Mouse (Mus musculus) neural tube, embryonic 13.5 days (tissue): ENCODE results near the gene Ccdc50. TPM values are rescaled to one million over a fixed set of nuclear protein-coding genes. Genes with fewer than 3 reads are reported as not detected.

ENCODE experiments used
- ATAC-seq: fragments of 200-750 bp; cut with Nextera tagmentation; 2 replicates; pipeline ENCODE4 v1.8.0; 2017; ENCODE audit warnings: low read depth, mild to moderate bottlenecking, moderate TSS enrichment, moderate library complexity
- H3K27ac ChIP-seq: fragments of 300-500 bp; sonication (generic); replicated peaks from 2 replicates; pipeline ENCODE4 v1.5.1; 2015; ENCODE audit warnings: moderate library complexity, mild to moderate bottlenecking, inconsistent platforms
- H3K27me3 ChIP-seq: fragments of 300-500 bp; sonication (generic); 2 replicates; pipeline ENCODE4 v1.6.1; 2015; ENCODE audit warnings: mild to moderate bottlenecking, inconsistent platforms
- H3K36me3 ChIP-seq: fragments of 300-500 bp; sonication (generic); 2 replicates; pipeline ENCODE4 v1.6.1; 2015; ENCODE audit warnings: mild to moderate bottlenecking, inconsistent platforms
- H3K4me1 ChIP-seq: fragments of 300-500 bp; sonication (generic); replicated peaks from 2 replicates; pipeline ENCODE4 v1.6.1; 2015; ENCODE audit warnings: inconsistent platforms
- H3K4me2 ChIP-seq: fragments of 300-500 bp; sonication (generic); 2 replicates; pipeline ENCODE4 v1.6.1; 2015; ENCODE audit warnings: inconsistent platforms, mild to moderate bottlenecking, moderate library complexity
- H3K4me3 ChIP-seq: fragments of 300-500 bp; sonication (generic); 2 replicates; pipeline ENCODE4 v1.5.1; 2015; ENCODE audit warnings: mild to moderate bottlenecking, inconsistent platforms
- H3K9ac ChIP-seq: fragments of 300-500 bp; sonication (generic); 2 replicates; pipeline ENCODE4 v1.6.1; 2015; ENCODE audit warnings: moderate library complexity, mild to moderate bottlenecking, inconsistent platforms
- H3K9me3 ChIP-seq: fragments of 300-500 bp; sonication (generic); 2 replicates; pipeline ENCODE4 v1.6.1; 2016; ENCODE audit warnings: inconsistent platforms
- WGBS: fragments of 180-500 bp; shearing (Covaris S2); methylation state at CpG from one replicate; pipeline ENCODE4 v1.1.7; 2015; 5-methylcytosine and 5-hydroxymethylcytosine counted together
- polyA plus RNA-seq: library from polyadenylated mRNA; unstranded; fragments of >200 nt; fragmentation: Nextera tagmentation; extraction: Ambion mirVana; gene quantifications from 2 replicates; pipeline ENCODE4 v1.2.1, GENCODE M21; 2015

The Ccdc50 gene
- polyA plus RNA-seq = 43.7 and 47.5 TPM in 2 replicates

DNA sequence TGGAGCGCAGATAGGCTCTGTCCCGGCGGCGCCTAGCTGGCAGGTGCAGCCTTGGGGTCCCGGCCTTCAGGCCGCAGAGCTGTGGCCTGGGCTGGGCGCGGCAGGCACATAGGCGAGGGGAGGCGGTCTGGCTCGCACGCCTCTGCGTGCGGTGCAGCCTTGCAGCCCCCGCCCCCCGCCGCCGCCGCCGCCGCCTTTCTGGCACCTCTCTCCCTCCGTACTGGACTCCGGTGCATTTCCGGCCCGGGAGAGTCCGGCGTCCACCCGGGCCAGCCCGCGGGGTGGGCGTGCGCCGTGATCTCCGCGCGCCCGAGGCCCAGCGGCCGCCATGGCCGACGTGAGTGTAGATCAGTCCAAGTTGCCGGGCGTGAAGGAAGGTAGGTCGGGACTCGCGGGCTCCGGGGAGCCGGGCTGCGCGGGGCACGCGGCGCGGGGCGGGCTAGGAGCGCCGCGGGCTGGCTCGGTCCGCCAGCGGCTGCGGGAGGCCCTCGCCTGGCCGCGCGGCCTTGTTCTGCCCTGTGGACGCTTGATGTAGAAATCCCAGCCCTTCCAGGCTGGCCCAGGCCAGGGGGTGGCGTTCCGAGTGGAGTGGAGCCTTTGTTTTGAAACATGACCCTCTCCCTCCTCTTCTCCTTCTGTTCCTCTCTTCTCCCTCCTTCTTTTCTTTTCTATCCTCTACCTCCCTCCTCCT lies at the start of gene Ccdc50:
TSS of gene Ccdc50 (plus strand) at position 109 of the 691 bp plus-strand sequence.
- under 1% methylated on average over 67 of the region's 69 CpGs for WGBS
- peak within 1 kb of the TSS; percentile 69 for H3K4me2 ChIP-seq
- peak within 1 kb of the TSS; percentile 71 for H3K4me3 ChIP-seq
- ATAC-seq = peak; percentile 97
- peak within 1 kb of the TSS; percentile 98 for H3K27ac ChIP-seq
- no peaks in the 10 kb centered on the region for H3K36me3 ChIP-seq
- no peaks in the 10 kb centered on the region for H3K27me3 ChIP-seq
- H3K4me1 ChIP-seq = peaks cover 41% of the 10 kb centered on the region
- no peaks in the 10 kb centered on the region for H3K9me3 ChIP-seq
- peak within 1 kb of the TSS; percentile 98 for H3K9ac ChIP-seq

DNA sequence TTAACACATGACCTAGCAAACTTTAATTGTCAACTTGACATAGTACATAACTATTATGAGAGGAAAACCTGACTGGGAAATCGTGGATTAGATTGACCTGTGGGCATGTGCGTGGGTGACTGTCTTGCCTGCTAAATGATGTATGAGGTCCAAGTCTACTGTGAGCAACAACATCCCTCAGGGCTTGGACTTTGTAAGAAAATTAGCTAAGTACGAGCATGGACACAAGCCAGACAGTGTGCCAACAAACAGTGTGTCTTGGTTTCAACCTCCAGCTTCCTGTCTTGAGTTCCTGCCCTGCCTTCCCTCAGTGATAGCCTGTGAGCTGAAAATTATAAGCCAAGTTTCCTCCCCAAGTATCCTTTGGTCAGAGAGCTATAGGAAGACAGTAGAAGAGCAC lies 41.1 kb upstream of the Ccdc50 start:
- no peaks in the 10 kb centered on the region for H3K9me3 ChIP-seq
- H3K4me1 ChIP-seq = no peaks in the 10 kb centered on the region
- no peak overlapping the region for H3K4me3 ChIP-seq
- H3K27me3 ChIP-seq = no peaks in the 10 kb centered on the region
- no peaks in the 10 kb centered on the region for H3K36me3 ChIP-seq
- no peak overlapping the region for H3K9ac ChIP-seq
- 72% methylated on average over 3 of the region's 3 CpGs for WGBS
- H3K4me2 ChIP-seq = no peak overlapping the region
- ATAC-seq = no peak
- H3K27ac ChIP-seq = no peak overlapping the region

DNA sequence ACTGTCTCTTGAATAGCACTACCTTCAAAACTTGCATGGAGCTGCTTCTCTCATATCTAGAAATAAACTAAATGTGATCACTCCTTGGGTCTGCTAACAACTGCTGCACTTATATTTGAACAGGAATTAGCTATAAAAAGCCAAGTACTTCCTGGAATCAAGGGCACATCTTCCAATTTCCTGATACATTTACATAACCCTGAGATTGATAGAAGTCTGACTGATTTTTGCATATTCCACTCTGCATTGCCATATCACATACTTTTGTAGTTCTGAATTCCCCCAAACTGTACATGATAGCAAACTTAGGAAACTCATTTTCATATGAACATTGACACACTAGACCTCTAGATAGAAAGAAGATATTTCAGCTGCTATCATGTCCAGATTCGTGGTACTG lies 40.3 kb upstream of the Ccdc50 start:
- Histone ChIP-seq H3K4me2 (no peak overlapping the region), H3K36me3 (no peaks in the 10 kb centered on the region), H3K9ac (no peak overlapping the region), H3K4me3 (no peak overlapping the region), H3K4me1 (no peaks in the 10 kb centered on the region), H3K27ac (no peak overlapping the region), H3K9me3 (no peaks in the 10 kb centered on the region), H3K27me3 (no peaks in the 10 kb centered on the region)
- WGBS = 76% methylated on average over 1 of the region's 1 CpGs
- ATAC-seq = no peak

DNA sequence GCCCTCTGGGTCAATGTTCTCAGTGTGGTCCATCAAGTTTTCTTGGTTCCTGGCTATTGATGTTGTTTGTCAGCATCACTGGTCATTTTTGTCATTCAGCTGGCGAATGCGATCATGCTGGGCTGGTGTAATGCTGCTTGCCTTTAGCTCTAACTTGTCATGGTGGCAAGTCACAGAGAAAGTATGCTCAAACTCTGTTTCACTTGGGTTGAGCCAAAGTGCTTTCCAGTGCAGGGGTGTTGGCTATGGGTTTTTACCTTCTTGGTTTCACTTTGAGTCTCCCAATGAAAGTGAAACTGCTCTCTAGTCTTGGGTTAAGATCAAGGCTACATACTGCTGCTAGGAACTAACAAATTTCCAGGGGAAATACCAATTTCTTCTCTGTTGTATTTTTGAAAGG lies 39.4 kb upstream of the Ccdc50 start:
- ATAC-seq = no peak
- Histone ChIP-seq H3K9me3 (no peaks in the 10 kb centered on the region), H3K27ac (no peak overlapping the region), H3K36me3 (no peaks in the 10 kb centered on the region), H3K27me3 (no peaks in the 10 kb centered on the region), H3K4me1 (no peaks in the 10 kb centered on the region), H3K4me3 (no peak overlapping the region), H3K4me2 (no peak overlapping the region), H3K9ac (no peak overlapping the region)
- WGBS = 97% methylated on average over 2 of the region's 2 CpGs

DNA sequence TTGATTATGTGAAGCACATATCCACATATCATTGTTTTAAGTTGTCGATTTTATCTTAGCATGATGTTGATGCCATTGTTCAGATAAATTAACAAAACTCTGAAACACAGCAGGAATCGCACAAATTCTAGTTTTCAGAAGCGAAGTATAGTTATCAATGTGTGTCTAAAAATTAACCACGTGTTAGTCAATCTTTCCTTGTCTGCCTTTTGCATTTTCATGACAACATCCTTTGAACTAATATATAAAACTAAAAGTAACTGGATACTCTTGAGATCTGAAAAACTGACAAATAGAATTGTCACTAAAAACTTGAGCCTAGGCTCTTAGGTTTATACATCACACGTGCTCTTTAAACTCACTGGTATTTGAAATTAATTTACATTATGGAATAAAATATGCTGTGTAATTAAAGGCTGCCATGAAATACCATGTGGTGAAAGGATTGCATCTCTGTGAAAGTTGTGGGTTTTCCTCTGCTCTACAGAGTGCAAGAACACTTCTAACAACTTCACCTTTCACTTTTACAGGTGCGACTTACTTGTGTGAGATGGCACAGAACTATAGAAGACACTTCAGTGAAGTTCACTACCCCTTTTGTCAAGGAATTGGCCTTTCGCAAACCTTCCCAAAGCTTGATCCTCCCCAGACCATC lies 38.7 kb upstream of the Ccdc50 start:
- WGBS = 91% methylated on average over 7 of the region's 7 CpGs
- no peak for ATAC-seq

DNA sequence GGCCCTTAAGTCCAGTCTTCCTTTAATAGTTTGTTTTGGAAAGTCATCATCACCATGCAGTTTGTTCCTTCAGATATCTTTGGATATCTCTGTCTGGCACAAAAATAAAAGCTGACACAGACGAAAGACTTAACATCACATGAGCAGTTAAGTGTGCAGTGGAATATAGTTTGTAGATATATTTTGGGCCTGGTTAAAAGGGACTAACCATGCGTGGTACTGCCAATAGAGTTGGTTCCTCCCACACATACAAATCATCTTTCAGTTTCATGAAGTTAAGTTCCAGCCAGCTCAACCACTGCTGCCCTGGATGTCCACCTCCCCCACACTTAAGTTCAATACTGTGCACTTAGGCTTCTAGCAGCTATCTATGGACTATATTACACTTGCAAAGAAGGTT lies 34.2 kb upstream of the Ccdc50 start:
- no peak for ATAC-seq
- H3K9ac ChIP-seq = no peak overlapping the region
- 79% methylated on average over 2 of the region's 2 CpGs for WGBS

More for the DNA sequence above, 38.7 kb upstream of the Ccdc50 start:
- H3K4me3 ChIP-seq = no peak overlapping the region
- H3K27ac ChIP-seq = no peak overlapping the region
- H3K4me1 ChIP-seq = no peaks in the 10 kb centered on the region
- H3K36me3 ChIP-seq = no peaks in the 10 kb centered on the region
- H3K27me3 ChIP-seq = no peaks in the 10 kb centered on the region
- H3K4me2 ChIP-seq = no peak overlapping the region
- no peak overlapping the region for H3K9ac ChIP-seq
- H3K9me3 ChIP-seq = no peaks in the 10 kb centered on the region

DNA sequence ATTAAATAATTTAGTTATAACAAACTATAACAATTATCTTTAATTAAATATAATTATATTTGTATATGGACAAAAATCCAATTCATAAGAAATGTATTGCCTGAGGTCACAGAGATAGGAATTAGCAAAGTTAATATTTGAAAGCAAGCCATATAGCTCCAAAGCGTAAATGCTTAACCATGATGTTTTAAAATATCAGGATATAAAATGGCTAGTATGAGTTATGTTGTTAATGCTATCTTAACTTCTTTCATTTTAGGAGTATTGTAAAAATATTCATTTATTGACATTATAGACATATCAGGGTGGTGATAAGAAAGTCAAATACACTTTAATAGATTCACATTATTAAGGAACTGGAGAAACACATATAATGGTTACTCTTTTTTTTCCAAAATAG lies 28.6 kb upstream of the Ccdc50 start:
- H3K9ac ChIP-seq = no peak overlapping the region
- no peaks in the 10 kb centered on the region for H3K36me3 ChIP-seq
- no peak for ATAC-seq
- H3K27ac ChIP-seq = no peak overlapping the region
- no peaks in the 10 kb centered on the region for H3K4me1 ChIP-seq
- no peak overlapping the region for H3K4me3 ChIP-seq
- no peaks in the 10 kb centered on the region for H3K27me3 ChIP-seq
- no peak overlapping the region for H3K4me2 ChIP-seq
- H3K9me3 ChIP-seq = no peaks in the 10 kb centered on the region
- WGBS = 98% methylated on average over 1 of the region's 1 CpGs

More for the DNA sequence above, 34.2 kb upstream of the Ccdc50 start:
- no peaks in the 10 kb centered on the region for H3K36me3 ChIP-seq
- no peak overlapping the region for H3K4me2 ChIP-seq
- no peaks in the 10 kb centered on the region for H3K4me1 ChIP-seq
- H3K27me3 ChIP-seq = no peaks in the 10 kb centered on the region
- no peaks in the 10 kb centered on the region for H3K9me3 ChIP-seq
- no peak overlapping the region for H3K4me3 ChIP-seq
- no peak overlapping the region for H3K27ac ChIP-seq

DNA sequence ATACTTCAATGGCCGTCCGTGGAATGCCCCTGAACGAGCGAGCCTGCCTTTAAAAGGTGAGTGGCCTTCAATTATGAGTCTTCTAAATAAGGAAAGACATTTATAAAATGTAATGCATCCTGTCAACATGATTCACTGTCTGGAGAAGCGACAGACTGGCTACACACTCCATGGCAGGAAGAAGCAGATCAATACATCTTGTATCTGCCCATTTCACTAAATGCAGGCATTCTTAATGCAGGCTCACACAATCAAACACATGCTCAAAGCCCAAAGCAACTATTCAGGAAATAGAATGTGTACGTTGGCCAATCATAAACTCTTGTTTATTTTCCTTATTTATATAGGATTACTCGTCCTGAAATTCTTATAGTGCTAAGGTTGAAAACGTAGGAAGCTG lies 18.5 kb upstream of the Ccdc50 start, which contains the start of gene Uts2b:
TSS of gene Uts2b (minus strand) at position 49 of the 400 bp plus-strand sequence.
- Histone ChIP-seq H3K4me2 (0 out of 2 replicates have a peak within 1 kb of the TSS, but pooled peaks have one; percentile 6), H3K9ac (no peak within 1 kb of the TSS), H3K36me3 (no peaks in the 10 kb centered on the region), H3K27ac (peak within 1 kb of the TSS; percentile 43), H3K27me3 (no peaks in the 10 kb centered on the region), H3K9me3 (no peaks in the 10 kb centered on the region), H3K4me3 (no peak within 1 kb of the TSS), H3K4me1 (peaks cover 15% of the 10 kb centered on the region)
- 59% methylated on average over 8 of the region's 8 CpGs for WGBS
- ATAC-seq = peak; percentile 67; the same call in 1 of the 2 replicates

DNA sequence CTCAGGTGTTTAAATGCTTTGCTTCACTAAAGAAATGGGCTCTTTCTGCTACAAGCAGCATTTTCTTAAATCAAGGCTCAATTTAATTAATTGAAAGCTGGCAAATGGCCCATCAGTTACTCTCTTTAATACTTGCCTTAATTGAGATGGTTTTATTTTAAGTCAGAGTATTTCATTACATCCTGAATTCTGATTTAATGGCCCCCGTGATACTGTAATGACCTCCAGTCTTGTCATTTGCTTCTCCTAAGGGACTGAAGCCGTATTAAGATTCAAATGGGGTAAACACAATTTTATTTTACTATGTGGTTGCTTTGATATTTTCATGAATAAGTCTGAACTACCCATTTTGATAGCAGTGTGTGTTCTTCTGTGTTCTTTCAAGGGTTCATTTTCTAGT lies 18.0 kb upstream of the Ccdc50 start:
- Histone ChIP-seq H3K9ac (no peak overlapping the region), H3K27ac (peak overlapping the region; percentile 43), H3K4me3 (no peak overlapping the region), H3K4me2 (no peak overlapping the region), H3K27me3 (no peaks in the 10 kb centered on the region), H3K9me3 (no peaks in the 10 kb centered on the region), H3K36me3 (no peaks in the 10 kb centered on the region), H3K4me1 (peaks cover 15% of the 10 kb centered on the region)
- 0 out of 2 replicates have a peak, but pooled peaks have one; percentile 74 for ATAC-seq
- WGBS = 31% methylated on average over 2 of the region's 2 CpGs

DNA sequence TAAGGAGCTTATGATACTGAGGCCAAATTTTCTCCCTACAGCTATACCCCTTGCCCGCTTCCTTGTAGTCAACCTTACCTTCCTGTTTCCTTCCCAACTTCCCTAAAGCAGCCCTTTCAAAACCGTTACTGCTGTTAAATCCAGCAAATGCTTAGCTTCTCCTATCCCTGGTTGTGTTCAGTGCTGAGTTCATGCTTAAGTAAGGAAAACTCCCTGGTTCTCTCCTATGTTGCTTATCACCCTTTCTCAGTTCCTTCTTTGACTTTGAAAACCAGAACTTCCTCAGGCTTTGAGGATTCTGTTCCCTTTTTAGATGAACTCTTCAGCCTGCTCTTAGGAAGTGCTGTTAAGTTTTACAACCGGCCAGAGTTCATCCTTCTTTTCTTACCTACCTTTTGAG lies 14.5 kb upstream of the Ccdc50 start:
- no peaks in the 10 kb centered on the region for H3K27me3 ChIP-seq
- H3K27ac ChIP-seq = no peak overlapping the region
- H3K4me1 ChIP-seq = peaks cover 15% of the 10 kb centered on the region
- ATAC-seq = no peak
- no peaks in the 10 kb centered on the region for H3K36me3 ChIP-seq
- no peaks in the 10 kb centered on the region for H3K9me3 ChIP-seq
- no peak overlapping the region for H3K9ac ChIP-seq
- no peak overlapping the region for H3K4me2 ChIP-seq
- no peak overlapping the region for H3K4me3 ChIP-seq
- 81% methylated on average over 3 of the region's 3 CpGs for WGBS

DNA sequence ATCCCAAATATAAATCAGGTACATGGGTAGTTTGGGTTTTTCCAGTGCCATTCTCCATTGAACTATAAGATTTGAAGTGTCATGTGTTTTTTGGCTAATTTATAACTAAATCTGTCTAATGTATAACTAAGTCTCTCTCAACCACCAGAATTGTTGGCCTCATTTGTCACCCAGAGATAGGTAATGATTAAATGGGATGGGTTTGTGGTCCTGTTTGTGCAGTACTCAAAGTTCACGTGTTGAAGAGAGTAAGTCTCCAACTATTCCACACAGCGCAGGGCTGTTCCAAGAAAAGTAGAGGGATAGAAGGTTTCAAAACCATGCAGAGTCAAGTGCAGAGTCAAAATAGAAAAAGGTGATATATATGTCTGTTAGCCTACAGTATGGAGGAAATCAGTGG lies 13.4 kb upstream of the Ccdc50 start:
- H3K9ac ChIP-seq = no peak overlapping the region

DNA sequence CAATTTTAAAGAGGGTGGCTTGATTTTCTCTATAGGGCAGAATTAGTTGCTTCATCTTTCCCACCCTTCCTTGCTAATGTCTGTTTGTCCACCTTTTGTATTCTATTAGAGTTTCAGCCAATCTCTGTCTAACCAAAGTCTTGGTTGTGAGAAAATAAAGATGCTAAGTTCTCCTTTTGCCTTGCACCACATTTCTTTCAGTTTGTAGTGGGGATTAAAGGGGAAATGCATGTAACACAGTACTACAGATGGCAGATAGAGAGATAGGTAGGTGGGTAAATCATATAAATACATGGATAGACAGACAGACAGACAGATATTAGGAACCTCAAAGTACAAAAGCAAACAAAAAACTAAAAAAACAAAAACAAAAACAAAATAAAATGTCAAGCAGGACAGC lies 12.1 kb upstream of the Ccdc50 start:
- Histone ChIP-seq H3K4me1 (no peaks in the 10 kb centered on the region), H3K9ac (no peak overlapping the region), H3K27ac (no peak overlapping the region), H3K9me3 (no peaks in the 10 kb centered on the region), H3K4me2 (no peak overlapping the region), H3K4me3 (no peak overlapping the region), H3K27me3 (no peaks in the 10 kb centered on the region), H3K36me3 (no peaks in the 10 kb centered on the region)
- no peak for ATAC-seq

More for the DNA sequence above, 13.4 kb upstream of the Ccdc50 start:
- Histone ChIP-seq H3K4me2 (no peak overlapping the region), H3K4me3 (no peak overlapping the region), H3K36me3 (no peaks in the 10 kb centered on the region), H3K4me1 (peaks cover 8% of the 10 kb centered on the region), H3K27me3 (no peaks in the 10 kb centered on the region), H3K9me3 (no peaks in the 10 kb centered on the region), H3K27ac (no peak overlapping the region)
- ATAC-seq = no peak
- WGBS = 88% methylated on average over 2 of the region's 2 CpGs
